Mouse (Mus musculus) layer of hippocampus, adult 9-11 months (tissue): Measurements from ENCODE around the gene Emc1.

Source experiments
- DNase-seq: peaks from one replicate; pipeline ENCODE4 v3.0.0; 2022

The Emc1 gene

GRCm38 (mm10) chr4:139351931-139352711 is at the start of gene Emc1, which contains the start of the genes Mrto4 and Ubr4:
Gene Emc1, plus strand, starts transcription at chr4:139352587.
Gene Mrto4, minus strand, starts transcription at chr4:139352576.
Gene Ubr4, plus strand, starts transcription at chr4:139352609.
- peak; percentile 83 for DNase-seq

GRCm38 (mm10) chr4:139305521-139305920 is 46.9 kb upstream of the Emc1 start:
- DNase-seq: no peak

GRCm38 (mm10) chr4:139307916-139308315 is 44.5 kb upstream of the Emc1 start:
- no peak for DNase-seq

GRCm38 (mm10) chr4:139309651-139310050 is 42.7 kb upstream of the Emc1 start:
- DNase-seq: no peak

- DNase-seq: peak; percentile 95
These were observed 42.1 kb upstream of the Emc1 start, which contains the start of the genes Pqlc2 and Akr7a5 for GRCm38 (mm10) chr4:139310171-139310898. Gene Pqlc2, minus strand, starts transcription at chr4:139310708. Gene Akr7a5, plus strand, starts transcription at chr4:139310744.

GRCm38 (mm10) chr4:139310899-139311701 is 41.3 kb upstream of the Emc1 start:
- DNase-seq: no peak

- no peak for DNase-seq
These were observed 40.7 kb upstream of the Emc1 start for GRCm38 (mm10) chr4:139311707-139312106.

GRCm38 (mm10) chr4:139312632-139313031 is 39.8 kb upstream of the Emc1 start:
- no peak for DNase-seq

- no peak for DNase-seq
These were observed 33.9 kb upstream of the Emc1 start for GRCm38 (mm10) chr4:139318449-139318848.

GRCm38 (mm10) chr4:139319740-139320139 is 32.6 kb upstream of the Emc1 start:
- DNase-seq: no peak

GRCm38 (mm10) chr4:139330605-139331004 is 21.8 kb upstream of the Emc1 start:
- DNase-seq: peak; percentile 51

GRCm38 (mm10) chr4:139334631-139335295 is 17.6 kb upstream of the Emc1 start:
- no peak for DNase-seq

- DNase-seq: no peak
These were observed 16.9 kb upstream of the Emc1 start for GRCm38 (mm10) chr4:139335507-139335906.

- DNase-seq: peak; percentile 27
These were observed 15.4 kb upstream of the Emc1 start for GRCm38 (mm10) chr4:139336822-139337483.

- DNase-seq: no peak
These were observed 14.2 kb upstream of the Emc1 start for GRCm38 (mm10) chr4:139338145-139338544.

- no peak for DNase-seq
These were observed 11.6 kb upstream of the Emc1 start for GRCm38 (mm10) chr4:139340835-139341234.

- no peak for DNase-seq
These were observed 10.7 kb upstream of the Emc1 start for GRCm38 (mm10) chr4:139341556-139342233.

- peak; percentile 47 for DNase-seq
These were observed 8.7 kb upstream of the Emc1 start for GRCm38 (mm10) chr4:139343718-139344117.

GRCm38 (mm10) chr4:139345416-139346019 is 6.9 kb upstream of the Emc1 start:
- no peak for DNase-seq

GRCm38 (mm10) chr4:139352832-139353231 is 445 bp downstream of the Emc1 start:
- DNase-seq: no peak

- DNase-seq: no peak
These were observed 4.8 kb downstream of the Emc1 start for GRCm38 (mm10) chr4:139357211-139357610.
